Mouse (Mus musculus) common myeloid progenitor, adult 5-6 weeks (primary cell): Measurements from ENCODE around the gene Rbm4. TPM values are rescaled to one million over a fixed set of nuclear protein-coding genes. Genes with fewer than 3 reads are reported as not detected.
"Not testable (repeated sequence)": the region's sequence is repeated elsewhere in the genome, so short reads cannot be mapped to it uniquely, and the experiment has no call there.

ENCODE experiments used
- ATAC-seq: replicated peaks from 2 replicates; pipeline ENCODE4 v1.8.0; 2016; ENCODE audit warnings: low read depth, mild to moderate bottlenecking, moderate TSS enrichment, inconsistent platforms; ENCODE audit not compliant: poor library complexity, severe bottlenecking
- total RNA-seq: library from RNA; stranded (forward); fragments of 200-1000, 187-1606 nt; gene quantifications from 2 replicates; pipeline ENCODE4 v1.2.3, GENCODE M21; 2017

Rbm4 gene
- 70.3 and 72.6 TPM in 2 replicates for total RNA-seq

- peak; percentile 98 for ATAC-seq
Measured at GRCm38 (mm10) chr19:4793831-4794422, at the start of gene Rbm4. Rbm4 (minus strand) TSS chr19:4793901.

GRCm38 (mm10) chr19:4842611-4843010 is 48.9 kb upstream of the Rbm4 start:
- no peak for ATAC-seq

GRCm38 (mm10) chr19:4840848-4841247 is 47.1 kb upstream of the Rbm4 start:
- ATAC-seq = no peak

GRCm38 (mm10) chr19:4839149-4839548 is 45.4 kb upstream of the Rbm4 start, which contains the start of the genes Ccs and Ccdc87:
Ccs (minus strand) TSS chr19:4839332.
Ccdc87 (plus strand) TSS chr19:4839366.
- peak; percentile 94 for ATAC-seq

- ATAC-seq = no peak
Measured at GRCm38 (mm10) chr19:4838526-4839140, 44.9 kb upstream of the Rbm4 start.

- no peak for ATAC-seq
Measured at GRCm38 (mm10) chr19:4837049-4837448, 43.3 kb upstream of the Rbm4 start.

GRCm38 (mm10) chr19:4836096-4836495 is 42.4 kb upstream of the Rbm4 start:
- no peak for ATAC-seq

- ATAC-seq = no peak
Measured at GRCm38 (mm10) chr19:4833977-4834376, 40.3 kb upstream of the Rbm4 start.

- no peak for ATAC-seq
Measured at GRCm38 (mm10) chr19:4829156-4829555, 35.5 kb upstream of the Rbm4 start.

GRCm38 (mm10) chr19:4828444-4829114 is 34.9 kb upstream of the Rbm4 start:
- ATAC-seq = no peak

- ATAC-seq = no peak
Measured at GRCm38 (mm10) chr19:4820678-4821303, 27.1 kb upstream of the Rbm4 start.

- ATAC-seq = no peak
Measured at GRCm38 (mm10) chr19:4817182-4817835, 23.6 kb upstream of the Rbm4 start.

- ATAC-seq = no peak
Measured at GRCm38 (mm10) chr19:4813015-4813414, 19.3 kb upstream of the Rbm4 start.

GRCm38 (mm10) chr19:4812334-4812949 is 18.7 kb upstream of the Rbm4 start:
- not testable (repeated sequence) for ATAC-seq

- no peak for ATAC-seq
Measured at GRCm38 (mm10) chr19:4811909-4812242, 18.2 kb upstream of the Rbm4 start.

- peak; percentile 94 for ATAC-seq
Measured at GRCm38 (mm10) chr19:4811063-4811908, 17.6 kb upstream of the Rbm4 start, which contains the start of the genes Gm21992 and Rbm14. Gm21992 (minus strand) TSS chr19:4811612. Rbm14 (minus strand) TSS chr19:4811634.

- ATAC-seq = no peak
Measured at GRCm38 (mm10) chr19:4810746-4811062, 17.0 kb upstream of the Rbm4 start.

GRCm38 (mm10) chr19:4810309-4810708 is 16.6 kb upstream of the Rbm4 start:
- no peak for ATAC-seq

GRCm38 (mm10) chr19:4803283-4803682 is 9.6 kb upstream of the Rbm4 start:
- no peak for ATAC-seq
